Mouse (Mus musculus): Measurements from ENCODE around the gene Ank2. TPM values are rescaled to one million over a fixed set of nuclear protein-coding genes. Genes with fewer than 3 reads are reported as not detected.

Gene Ank2
- polyA plus RNA-seq, 1 experiment from 2014 or later: 19.6 TPM

DNA sequence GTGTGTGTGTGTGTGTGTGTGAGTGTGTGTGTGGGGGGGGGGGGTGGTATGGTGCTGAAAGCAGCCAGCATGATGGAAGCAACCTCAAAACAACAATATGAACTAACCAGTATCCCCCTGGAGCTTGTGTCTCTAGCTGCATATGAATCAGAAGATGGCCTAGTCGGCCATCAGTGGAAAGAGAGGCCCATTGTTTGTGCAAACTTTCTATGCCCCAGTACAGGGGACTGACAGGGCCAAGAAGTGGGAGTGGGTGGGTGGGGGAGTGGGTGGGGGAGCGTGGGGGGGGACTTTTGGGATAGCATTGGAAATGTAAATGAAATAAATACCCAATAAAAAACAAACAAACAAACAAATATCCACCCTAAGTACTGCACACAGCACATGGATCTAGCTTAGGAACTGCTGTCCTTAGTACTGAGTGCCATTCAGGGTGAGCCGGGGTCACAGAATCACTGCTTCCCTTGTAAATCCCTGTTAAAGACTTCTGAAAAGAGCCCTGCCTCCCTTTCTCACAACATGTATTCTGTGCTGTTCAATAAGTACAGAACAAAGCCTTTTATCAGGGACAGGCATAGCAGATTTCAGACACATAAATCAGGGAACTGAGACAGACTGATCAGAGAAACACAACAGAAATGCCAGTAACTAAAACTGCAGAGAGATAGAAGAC, 412.2 kb downstream of the Ank2 start:
- no peak overlapping the region for H3K9ac ChIP-seq
- ATAC-seq (ENCODE audit: insufficient read depth): no peak
- DNase-seq: no peak
- H3K4me2 ChIP-seq: no peak overlapping the region
- H3K4me3 ChIP-seq (ENCODE audit: low read depth, low read length): no peak overlapping the region
- H3K9me3 ChIP-seq (ENCODE audit: low read depth, low read length): no peaks in the 10 kb centered on the region
- TF ChIP-seq CTCF (IDR thresholded peaks at IDR 0.05; ENCODE audit: low read depth): no peak
- 71% methylated on average over 3 of the region's 3 CpGs for WGBS
- H3K27me3 ChIP-seq (ENCODE audit: insufficient read depth, low read length): no peaks in the 10 kb centered on the region
- no peaks in the 10 kb centered on the region for H3K4me1 ChIP-seq (ENCODE audit: insufficient read depth)
- no peaks in the 10 kb centered on the region for H3K36me3 ChIP-seq (ENCODE audit: insufficient read depth)
- no peak overlapping the region for H3K27ac ChIP-seq (ENCODE audit: low read depth)

DNA sequence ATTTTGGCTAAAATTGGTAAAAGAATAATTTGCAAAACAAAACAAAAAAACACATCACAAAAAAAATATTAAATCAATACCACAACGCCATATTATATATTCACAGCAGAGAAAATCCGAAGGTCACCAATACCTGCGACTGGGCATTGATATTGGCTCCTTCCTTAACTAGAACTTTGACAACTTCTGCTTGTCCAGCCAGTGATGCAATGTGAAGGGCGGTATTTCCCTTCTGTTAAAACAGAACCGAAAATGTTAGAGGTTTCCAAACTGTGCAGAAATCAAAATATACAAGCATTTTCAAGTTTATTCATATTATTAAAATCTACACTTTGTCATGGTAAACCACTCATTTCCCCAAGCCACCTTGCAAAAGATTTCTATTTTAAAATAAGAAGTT, 421.8 kb downstream of the Ank2 start:
- H3K4me1 ChIP-seq (ENCODE audit: insufficient read depth): no peaks in the 10 kb centered on the region
- 87% methylated on average over 5 of the region's 5 CpGs for WGBS
- ATAC-seq (ENCODE audit: insufficient read depth) (no peak), DNase-seq (no peak)
- H3K36me3 ChIP-seq (ENCODE audit: insufficient read depth): no peaks in the 10 kb centered on the region
- no peak overlapping the region for H3K4me3 ChIP-seq (ENCODE audit: low read depth, low read length)
- TF ChIP-seq CTCF (IDR thresholded peaks at IDR 0.05; ENCODE audit: low read depth): no peak
- no peak overlapping the region for H3K9ac ChIP-seq
- no peak overlapping the region for H3K27ac ChIP-seq (ENCODE audit: low read depth)
- no peaks in the 10 kb centered on the region for H3K27me3 ChIP-seq (ENCODE audit: insufficient read depth, low read length)
- H3K9me3 ChIP-seq (ENCODE audit: low read depth, low read length): no peaks in the 10 kb centered on the region
- no peak overlapping the region for H3K4me2 ChIP-seq

DNA sequence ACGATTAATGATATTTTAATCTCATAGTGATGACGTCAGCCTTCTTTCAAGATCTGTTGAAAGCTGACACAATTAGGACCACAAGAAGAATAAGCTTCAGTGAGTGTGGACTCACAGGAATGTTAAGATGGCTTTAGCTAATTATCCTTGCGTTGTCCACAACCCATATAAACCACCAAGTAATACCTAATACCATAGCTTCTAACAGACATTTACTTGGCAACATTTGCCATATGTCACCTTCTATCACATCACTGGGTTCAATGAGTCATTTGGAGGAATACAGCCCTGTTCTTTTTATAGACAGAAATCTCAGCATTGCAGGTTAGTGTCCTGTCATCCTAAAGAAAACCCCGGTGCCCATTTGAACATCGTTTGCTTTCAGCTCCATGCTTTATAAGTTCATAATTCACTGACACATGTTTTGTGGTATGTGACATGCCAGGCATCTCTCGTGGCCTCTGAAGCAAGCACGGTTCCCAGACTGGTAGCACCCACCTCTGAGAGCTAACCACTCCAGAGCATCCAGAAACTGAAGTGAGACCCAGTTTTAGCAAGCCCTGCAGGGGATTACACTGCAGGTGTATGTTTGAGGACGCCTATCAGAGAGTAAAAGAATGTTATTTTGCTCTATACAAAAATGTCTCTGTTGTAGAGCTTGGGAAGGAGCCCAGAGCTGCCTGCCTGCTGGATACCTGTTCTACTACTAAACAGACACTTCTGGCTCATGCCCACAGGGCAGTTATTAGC, 423.4 kb downstream of the Ank2 start:
- no peaks in the 10 kb centered on the region for H3K4me1 ChIP-seq (ENCODE audit: insufficient read depth)
- 65% methylated on average over 8 of the region's 8 CpGs for WGBS

DNA sequence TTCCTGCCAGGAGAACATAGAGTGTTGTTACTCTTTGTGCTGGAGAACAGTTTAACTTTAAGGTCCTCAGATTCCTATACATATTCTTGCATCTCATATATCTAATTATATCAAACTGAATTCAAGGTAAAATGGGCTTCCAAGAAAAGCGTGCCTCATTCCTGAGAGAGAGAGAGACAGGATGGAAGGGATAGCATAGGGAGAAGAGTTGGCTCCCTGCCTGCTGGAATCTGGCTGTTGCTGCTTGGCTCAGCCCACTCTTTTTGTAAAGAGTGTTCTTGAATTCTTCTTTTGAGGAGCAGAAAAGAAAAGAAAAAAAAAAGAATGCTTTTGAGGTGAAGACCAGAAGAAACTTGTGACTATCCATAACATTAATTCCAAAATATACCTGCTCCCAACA, 427.7 kb downstream of the Ank2 start:
- Histone ChIP-seq H3K4me3 (ENCODE audit: low read depth, low read length) (no peak overlapping the region), H3K27ac (ENCODE audit: low read depth) (no peak overlapping the region), H3K4me1 (ENCODE audit: insufficient read depth) (no peaks in the 10 kb centered on the region), H3K36me3 (ENCODE audit: insufficient read depth) (no peaks in the 10 kb centered on the region), H3K9ac (no peak overlapping the region), H3K4me2 (no peak overlapping the region), H3K9me3 (ENCODE audit: low read depth, low read length) (no peaks in the 10 kb centered on the region), H3K27me3 (ENCODE audit: insufficient read depth, low read length) (no peaks in the 10 kb centered on the region)
- TF ChIP-seq CTCF (IDR thresholded peaks at IDR 0.05; ENCODE audit: low read depth): no peak
- DNase-seq (peak; percentile 71), ATAC-seq (ENCODE audit: insufficient read depth) (no peak)
- 46% methylated on average over 1 of the region's 1 CpGs for WGBS

More for the DNA sequence above, 423.4 kb downstream of the Ank2 start:
- Histone ChIP-seq H3K36me3 (ENCODE audit: insufficient read depth) (no peaks in the 10 kb centered on the region), H3K9me3 (ENCODE audit: low read depth, low read length) (no peaks in the 10 kb centered on the region), H3K4me2 (no peak overlapping the region), H3K4me3 (ENCODE audit: low read depth, low read length) (no peak overlapping the region), H3K27me3 (ENCODE audit: insufficient read depth, low read length) (no peaks in the 10 kb centered on the region), H3K9ac (no peak overlapping the region), H3K27ac (ENCODE audit: low read depth) (no peak overlapping the region)
- no peak for ATAC-seq (ENCODE audit: insufficient read depth)
- TF ChIP-seq CTCF (IDR thresholded peaks at IDR 0.05; ENCODE audit: low read depth): no peak
- no peak for DNase-seq

DNA sequence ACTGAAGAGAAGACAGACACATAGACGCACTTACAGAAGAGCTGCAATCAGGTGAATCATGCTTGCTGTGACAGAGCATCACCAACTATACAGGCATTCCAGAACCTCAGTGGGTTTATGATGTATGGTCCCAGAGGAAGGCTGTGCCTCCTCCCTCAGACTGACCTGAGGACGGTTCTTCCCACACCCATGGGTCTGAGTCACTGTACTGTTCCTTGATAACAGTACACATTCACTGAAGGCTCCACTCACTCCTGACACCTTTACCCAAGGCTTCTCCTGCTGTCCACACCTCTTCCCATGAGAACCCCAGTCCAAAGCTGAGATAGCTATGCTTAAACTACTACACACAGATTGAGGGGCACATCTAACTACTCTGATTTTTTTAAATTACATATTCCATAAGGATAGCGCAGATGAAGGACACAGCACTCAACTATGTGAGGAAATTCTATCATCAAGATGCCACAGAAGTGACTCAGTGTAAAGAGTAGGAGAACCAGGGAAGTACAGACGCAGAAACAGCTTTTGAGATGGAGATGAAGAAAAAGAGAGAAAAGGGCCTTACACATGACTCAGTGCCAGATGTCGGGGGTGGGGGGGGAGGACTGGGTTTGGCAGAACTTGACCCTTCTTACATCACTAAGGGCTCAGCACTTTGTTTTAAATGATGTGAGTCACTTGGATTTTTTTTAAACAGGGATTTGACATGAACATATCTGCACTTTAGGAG, 435.3 kb downstream of the Ank2 start:
- Histone ChIP-seq H3K27me3 (ENCODE audit: insufficient read depth, low read length) (no peaks in the 10 kb centered on the region), H3K27ac (ENCODE audit: low read depth) (no peak overlapping the region), H3K4me2 (no peak overlapping the region), H3K36me3 (ENCODE audit: insufficient read depth) (no peaks in the 10 kb centered on the region), H3K4me1 (ENCODE audit: insufficient read depth) (no peaks in the 10 kb centered on the region), H3K9ac (no peak overlapping the region), H3K4me3 (ENCODE audit: low read depth, low read length) (no peak overlapping the region), H3K9me3 (ENCODE audit: low read depth, low read length) (no peaks in the 10 kb centered on the region)
- no peak for TF ChIP-seq CTCF (IDR thresholded peaks at IDR 0.05; ENCODE audit: low read depth)
- DNase-seq (no peak), ATAC-seq (ENCODE audit: insufficient read depth) (no peak)
- 83% methylated on average over 5 of the region's 5 CpGs for WGBS

DNA sequence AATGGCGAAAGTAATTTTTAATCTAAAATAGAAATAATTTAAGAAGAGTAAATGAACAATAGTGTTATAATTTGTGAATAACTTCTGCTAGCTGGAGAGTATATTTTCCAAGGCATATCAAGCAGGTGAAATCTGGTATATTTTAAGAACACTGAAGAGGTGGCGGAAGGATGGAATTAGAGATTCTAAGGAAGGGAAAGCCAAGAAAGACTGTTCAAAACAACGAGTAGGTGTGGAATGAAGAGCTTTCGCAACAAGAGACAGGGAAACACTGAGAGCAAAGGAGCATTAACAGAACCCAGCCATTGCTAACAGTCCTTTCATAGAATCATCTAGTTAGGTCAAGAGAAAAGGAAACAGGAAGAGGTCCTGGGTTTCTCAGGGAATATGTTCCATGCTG, 439.5 kb downstream of the Ank2 start:
- DNase-seq (no peak), ATAC-seq (ENCODE audit: insufficient read depth) (no peak)
- Histone ChIP-seq H3K4me1 (ENCODE audit: insufficient read depth) (no peaks in the 10 kb centered on the region), H3K27ac (ENCODE audit: low read depth) (no peak overlapping the region), H3K27me3 (ENCODE audit: insufficient read depth, low read length) (no peaks in the 10 kb centered on the region), H3K36me3 (ENCODE audit: insufficient read depth) (no peaks in the 10 kb centered on the region), H3K9me3 (ENCODE audit: low read depth, low read length) (no peaks in the 10 kb centered on the region), H3K9ac (no peak overlapping the region), H3K4me3 (ENCODE audit: low read depth, low read length) (no peak overlapping the region), H3K4me2 (no peak overlapping the region)
- no peak for TF ChIP-seq CTCF (IDR thresholded peaks at IDR 0.05; ENCODE audit: low read depth)
- WGBS: 83% methylated on average over 4 of the region's 4 CpGs

DNA sequence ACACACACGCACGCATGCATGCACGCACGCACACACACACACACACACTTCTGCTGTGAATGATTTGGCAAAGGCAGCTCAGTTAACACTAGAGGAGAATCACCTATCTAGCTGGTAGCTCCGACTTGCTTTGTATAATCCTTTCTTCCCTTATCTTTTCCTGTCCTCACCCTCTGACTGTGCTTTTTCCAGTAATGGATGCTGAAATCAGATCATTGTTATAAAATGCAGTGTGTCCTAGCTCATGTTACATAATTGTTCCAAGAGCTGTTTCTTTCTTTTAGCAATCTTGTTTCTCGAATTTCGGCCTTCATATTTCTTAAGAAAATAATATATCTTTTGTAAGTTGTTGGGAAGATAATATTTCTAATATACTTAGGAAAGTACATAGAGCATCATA, 457.9 kb downstream of the Ank2 start:
- WGBS: 75% methylated on average over 7 of the region's 7 CpGs
- no peaks in the 10 kb centered on the region for H3K36me3 ChIP-seq (ENCODE audit: insufficient read depth)
- no peak overlapping the region for H3K27ac ChIP-seq (ENCODE audit: low read depth)
- H3K27me3 ChIP-seq (ENCODE audit: insufficient read depth, low read length): no peaks in the 10 kb centered on the region
- H3K4me2 ChIP-seq: no peak overlapping the region
- H3K9me3 ChIP-seq (ENCODE audit: low read depth, low read length): no peaks in the 10 kb centered on the region
- no peak for DNase-seq
- H3K9ac ChIP-seq: no peak overlapping the region
- no peak for ATAC-seq (ENCODE audit: insufficient read depth)
- no peak overlapping the region for H3K4me3 ChIP-seq (ENCODE audit: low read depth, low read length)
- TF ChIP-seq CTCF (IDR thresholded peaks at IDR 0.05; ENCODE audit: low read depth): no peak
- no peaks in the 10 kb centered on the region for H3K4me1 ChIP-seq (ENCODE audit: insufficient read depth)
